Mouse (Mus musculus) hindbrain, postnatal 0 days (tissue): ENCODE measurements around the gene Mis18a. TPM values are rescaled to one million over a fixed set of nuclear protein-coding genes. Genes with fewer than 3 reads are reported as not detected.
A peak's percentile ranks its signal among the peaks of the same experiment; 100 is the strongest.

Source experiments
- ATAC-seq: fragments of 200-750 bp; cut with Nextera tagmentation; 2 replicates; pipeline ENCODE4 v1.8.0; 2017; ENCODE audit warnings: mild to moderate bottlenecking, moderate TSS enrichment, moderate library complexity
- DNase-seq: peaks from one replicate; pipeline ENCODE4 v3.0.0-alpha.2; 2015; ENCODE audit warnings: low spot score
- H3K27ac ChIP-seq: fragments of 300-500 bp; sonication (generic); 2 replicates; pipeline ENCODE4 v1.5.1; 2014; ENCODE audit warnings: mild to moderate bottlenecking
- H3K27me3 ChIP-seq: fragments of 300-500 bp; sonication (generic); 2 replicates; pipeline ENCODE4 v1.6.1; 2014; ENCODE audit warnings: low read length, mixed read lengths; ENCODE audit not compliant: insufficient read depth
- H3K36me3 ChIP-seq: fragments of 300-500 bp; sonication (generic); 2 replicates; pipeline ENCODE4 v1.6.1; 2014; ENCODE audit warnings: low read length, mixed read lengths; ENCODE audit not compliant: insufficient read depth
- H3K4me1 ChIP-seq: fragments of 300-500 bp; sonication (generic); 2 replicates; pipeline ENCODE4 v1.6.1; 2014; ENCODE audit warnings: antibody characterized with exemption, low read length, mixed read lengths; ENCODE audit not compliant: insufficient read depth
- H3K4me2 ChIP-seq: fragments of 300-500 bp; sonication (generic); 2 replicates; pipeline ENCODE4 v1.6.1; 2014; ENCODE audit warnings: low read depth, mild to moderate bottlenecking, low read length, moderate library complexity, mixed read lengths
- H3K4me3 ChIP-seq: fragments of 300-500 bp; sonication (generic); 2 replicates; pipeline ENCODE4 v1.5.1; 2014; ENCODE audit warnings: low read length
- H3K9ac ChIP-seq: fragments of 300-500 bp; sonication (generic); replicated peaks from 2 replicates; pipeline ENCODE4 v1.6.1; 2014; ENCODE audit warnings: mild to moderate bottlenecking, low read length, moderate library complexity, mixed read lengths
- H3K9me3 ChIP-seq: fragments of 300-500 bp; sonication (generic); 2 replicates; pipeline ENCODE4 v1.6.1; 2016; ENCODE audit warnings: low read length, mixed read lengths
- CTCF ChIP-seq: IDR thresholded peaks from 2 replicates; pipeline ENCODE4 v1.5.1; 2016; ENCODE audit warnings: antibody characterized with exemption, control low read depth, low read depth
- WGBS: fragments of 180-500 bp; shearing (Covaris S2); extraction: QIAGEN DNeasy Blood & Tissue Kit; methylation state at CpG from one replicate; pipeline ENCODE4 v1.1.7; 2014; 5-methylcytosine and 5-hydroxymethylcytosine counted together
- polyA plus RNA-seq: library from polyadenylated mRNA; unstranded; fragments of >200 nt; fragmentation: Nextera tagmentation; extraction: Ambion mirVana; gene quantifications from 2 replicates; pipeline ENCODE4 v1.2.1, GENCODE M21; 2015
- total RNA-seq: library from RNA; depleted of rRNA; stranded (reverse); fragments of >200 nt; gene quantifications from 2 replicates; pipeline ENCODE4 v1.2.3, GENCODE M21; 2014

Mis18a gene
- total and polyA plus RNA-seq, 2 experiments from 2014 or later, result 16.9 to 29.7 TPM

DNA sequence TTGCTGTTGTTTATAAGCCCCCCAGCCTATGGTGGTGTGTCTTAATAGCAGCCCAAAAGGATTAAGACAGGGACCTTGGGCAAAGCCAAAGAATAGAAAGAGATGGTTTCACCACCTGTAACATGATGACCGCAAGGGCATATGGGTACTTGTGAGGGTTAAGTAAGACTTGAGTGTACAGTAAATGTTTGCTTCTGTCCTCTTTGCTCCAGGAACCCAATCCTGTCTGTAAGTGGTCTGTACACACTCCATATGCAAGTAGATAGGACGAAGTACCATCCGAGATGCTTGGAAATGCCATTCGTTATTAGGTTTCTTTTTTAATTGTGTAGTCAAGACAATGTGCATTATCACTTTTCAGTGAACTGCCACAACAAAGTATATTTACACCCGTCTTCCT lies 33.6 kb downstream of the Mis18a start:
- Histone ChIP-seq H3K36me3 (no peaks in the 10 kb centered on the region), H3K4me3 (no peak overlapping the region), H3K4me1 (no peaks in the 10 kb centered on the region), H3K27ac (no peak overlapping the region), H3K9ac (no peak overlapping the region), H3K4me2 (no peak overlapping the region), H3K9me3 (no peaks in the 10 kb centered on the region), H3K27me3 (no peaks in the 10 kb centered on the region)
- WGBS, result 93% methylated on average over 5 of the region's 5 CpGs
- no peak for DNase-seq
- TF ChIP-seq CTCF, result no peak
- no peak for ATAC-seq

DNA sequence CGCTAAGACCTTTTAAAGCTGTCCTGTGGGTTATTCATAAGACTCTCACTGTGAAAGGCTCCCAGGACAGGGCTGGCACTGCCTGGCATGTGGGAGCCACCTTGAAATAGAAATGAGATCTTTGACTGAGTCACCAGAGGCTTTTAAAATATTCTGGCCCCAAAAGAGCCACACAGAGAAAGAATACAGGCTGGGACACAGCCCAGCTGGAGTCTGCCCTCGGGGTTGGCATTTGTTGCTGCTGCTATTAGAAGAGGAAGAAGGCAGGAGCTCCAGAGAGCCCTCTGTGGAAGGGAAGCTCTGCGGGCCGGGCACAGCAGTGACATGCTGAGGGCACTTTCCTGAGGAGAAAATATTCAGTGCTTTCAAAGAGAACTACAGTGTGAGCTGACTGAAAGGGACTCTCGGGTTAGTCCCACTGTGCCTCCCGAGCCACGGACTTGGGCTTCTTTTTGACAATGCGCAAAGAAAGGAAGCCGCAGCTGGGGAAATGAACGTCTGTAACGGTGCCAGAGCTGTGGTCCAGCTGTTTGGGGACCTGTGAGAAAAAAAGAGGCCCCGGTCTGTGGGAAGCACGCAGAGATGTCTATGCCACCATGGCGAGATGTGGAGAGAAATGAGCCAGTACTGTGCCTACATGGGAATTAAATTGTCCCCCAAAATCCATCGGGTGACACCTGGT lies 34.4 kb downstream of the Mis18a start:
- Histone ChIP-seq H3K4me2 (no peak overlapping the region), H3K27me3 (no peaks in the 10 kb centered on the region), H3K9me3 (no peaks in the 10 kb centered on the region), H3K4me1 (no peaks in the 10 kb centered on the region), H3K4me3 (no peak overlapping the region), H3K9ac (no peak overlapping the region), H3K27ac (peak overlapping the region; percentile 56), H3K36me3 (no peaks in the 10 kb centered on the region)
- no peak for TF ChIP-seq CTCF
- DNase-seq (peak; percentile 58), ATAC-seq (peak; percentile 77)
- 43% methylated on average over 15 of the region's 15 CpGs for WGBS

DNA sequence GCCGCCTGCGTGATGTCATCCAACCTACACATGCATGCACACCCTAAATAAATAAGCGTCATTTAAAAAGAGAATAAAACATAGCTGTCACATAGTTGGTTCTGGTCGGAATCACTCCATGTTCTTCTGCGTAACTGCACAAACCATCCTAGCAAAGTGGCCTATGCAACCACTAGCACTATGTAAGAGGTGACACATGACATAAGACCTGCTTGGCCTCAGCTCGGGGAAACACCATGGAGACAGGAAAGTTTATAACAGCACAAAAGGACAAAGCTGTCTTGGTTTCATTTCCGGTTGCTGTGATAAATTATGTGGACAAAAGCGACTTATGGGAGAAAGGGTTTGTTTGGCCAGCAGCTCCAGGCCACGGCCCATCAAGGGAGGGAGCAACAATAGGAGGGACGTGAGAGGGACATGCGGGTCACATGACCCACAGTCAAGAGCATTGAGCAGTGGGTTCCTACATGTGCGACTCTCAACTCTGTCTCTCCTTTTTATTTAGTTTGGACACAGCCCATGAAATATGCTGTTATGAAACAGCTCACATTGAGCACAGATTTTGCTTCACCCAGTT lies 39.4 kb downstream of the Mis18a start:
- ATAC-seq, result no peak
- H3K4me3 ChIP-seq, result no peak overlapping the region
- no peak overlapping the region for H3K4me2 ChIP-seq
- no peaks in the 10 kb centered on the region for H3K9me3 ChIP-seq
- TF ChIP-seq CTCF, result no peak
- no peaks in the 10 kb centered on the region for H3K36me3 ChIP-seq
- no peaks in the 10 kb centered on the region for H3K4me1 ChIP-seq
- DNase-seq, result no peak
- no peak overlapping the region for H3K27ac ChIP-seq
- WGBS, result 75% methylated on average over 12 of the region's 12 CpGs
- no peak overlapping the region for H3K9ac ChIP-seq
- no peaks in the 10 kb centered on the region for H3K27me3 ChIP-seq

DNA sequence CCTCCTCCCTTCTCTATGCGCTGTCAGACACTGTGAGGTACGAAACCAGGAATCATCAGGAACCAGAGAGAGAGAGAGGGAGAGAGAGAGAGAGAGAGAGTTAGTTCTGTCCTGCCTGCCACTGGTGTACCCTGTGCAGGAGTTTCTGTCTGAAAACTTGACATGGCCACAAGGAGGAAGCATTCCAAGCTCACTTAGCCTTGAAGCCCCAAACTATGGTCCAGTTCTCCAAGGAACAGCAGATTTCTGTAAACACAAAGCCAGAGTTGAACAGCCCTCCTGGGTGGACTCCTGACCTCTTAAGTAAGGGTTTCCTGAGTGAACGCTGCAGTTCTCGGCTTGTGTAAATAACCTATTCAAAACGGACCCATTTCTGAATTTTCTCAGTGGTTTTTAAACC lies 40.2 kb downstream of the Mis18a start:
- no peaks in the 10 kb centered on the region for H3K9me3 ChIP-seq
- no peak overlapping the region for H3K9ac ChIP-seq
- ATAC-seq (no peak), DNase-seq (no peak)
- no peaks in the 10 kb centered on the region for H3K36me3 ChIP-seq
- H3K27ac ChIP-seq, result no peak overlapping the region
- peak; percentile 31 for TF ChIP-seq CTCF
- WGBS, result 61% methylated on average over 5 of the region's 5 CpGs
- no peaks in the 10 kb centered on the region for H3K27me3 ChIP-seq
- H3K4me2 ChIP-seq, result no peak overlapping the region
- no peaks in the 10 kb centered on the region for H3K4me1 ChIP-seq
- no peak overlapping the region for H3K4me3 ChIP-seq

DNA sequence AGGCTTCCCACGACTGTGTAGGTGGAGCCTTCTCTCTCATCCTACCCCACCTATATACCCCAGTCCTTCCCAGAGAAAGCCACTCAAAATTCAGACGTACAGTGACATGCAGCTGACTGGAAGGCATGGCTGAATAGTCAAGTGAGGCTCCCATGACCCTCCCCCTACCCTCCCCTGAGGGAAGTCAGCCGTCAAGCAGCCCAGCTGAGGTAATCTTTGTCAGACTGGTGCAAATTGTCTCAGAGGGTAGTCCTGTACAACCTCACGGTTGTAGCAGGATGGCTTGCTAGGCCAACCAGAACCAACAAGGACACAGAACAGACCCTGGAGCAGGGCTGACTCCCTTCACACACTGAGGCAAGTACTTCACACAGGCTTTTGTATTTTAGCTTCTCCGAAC lies 43.1 kb downstream of the Mis18a start:
- no peak for TF ChIP-seq CTCF
- no peak overlapping the region for H3K27ac ChIP-seq
- 58% methylated on average over 5 of the region's 5 CpGs for WGBS
- H3K4me2 ChIP-seq, result no peak overlapping the region
- no peak overlapping the region for H3K9ac ChIP-seq
- no peaks in the 10 kb centered on the region for H3K27me3 ChIP-seq
- H3K4me3 ChIP-seq, result no peak overlapping the region
- no peaks in the 10 kb centered on the region for H3K36me3 ChIP-seq
- ATAC-seq (no peak), DNase-seq (no peak)
- H3K4me1 ChIP-seq, result no peaks in the 10 kb centered on the region
- no peaks in the 10 kb centered on the region for H3K9me3 ChIP-seq

DNA sequence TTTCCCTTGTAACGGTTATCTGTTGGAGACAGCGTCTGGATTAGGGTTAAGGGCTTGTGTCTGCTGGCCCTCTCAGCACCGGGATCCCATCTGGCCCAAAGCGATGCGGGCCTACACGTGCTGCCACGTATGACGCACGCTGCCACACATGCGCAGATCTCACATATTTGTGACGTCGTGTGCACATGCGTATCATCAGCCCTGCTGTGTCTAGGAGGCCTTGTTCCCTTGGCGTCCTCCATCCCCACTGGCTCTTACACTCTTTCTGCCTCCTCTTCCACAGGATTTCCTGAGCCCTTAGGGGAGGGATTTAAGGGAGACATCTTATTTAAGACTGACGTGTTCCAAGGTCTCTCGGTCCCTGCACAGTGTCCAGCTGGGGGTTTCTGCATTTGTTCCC lies 47.2 kb downstream of the Mis18a start:
- Histone ChIP-seq H3K4me1 (no peaks in the 10 kb centered on the region), H3K9ac (no peak overlapping the region), H3K36me3 (no peaks in the 10 kb centered on the region), H3K27me3 (no peaks in the 10 kb centered on the region), H3K27ac (no peak overlapping the region), H3K9me3 (no peaks in the 10 kb centered on the region), H3K4me3 (no peak overlapping the region), H3K4me2 (no peak overlapping the region)
- DNase-seq (no peak), ATAC-seq (no peak)
- no peak for TF ChIP-seq CTCF
- WGBS, result 90% methylated on average over 16 of the region's 16 CpGs

DNA sequence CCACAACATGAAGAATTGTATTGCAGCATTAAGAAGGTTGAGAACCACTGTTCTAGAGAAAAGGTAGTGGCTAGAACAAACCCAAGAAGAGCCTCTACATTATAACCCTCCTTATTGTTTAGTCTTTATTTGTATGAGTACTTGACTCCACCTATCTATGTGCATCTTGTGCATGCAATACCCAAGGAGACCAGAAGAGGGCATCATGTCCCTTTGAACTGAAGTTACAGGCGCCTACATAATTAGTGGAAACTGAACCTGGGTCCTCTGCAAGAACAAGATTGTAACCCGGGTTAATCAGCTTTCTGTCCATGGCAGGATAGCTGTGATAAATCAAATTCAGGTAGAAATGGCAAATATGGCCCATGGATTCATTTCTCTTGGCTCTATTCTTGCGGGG lies 48.4 kb downstream of the Mis18a start:
- Histone ChIP-seq H3K4me2 (no peak overlapping the region), H3K9ac (no peak overlapping the region), H3K27ac (no peak overlapping the region), H3K27me3 (no peaks in the 10 kb centered on the region), H3K4me3 (no peak overlapping the region), H3K4me1 (no peaks in the 10 kb centered on the region), H3K36me3 (no peaks in the 10 kb centered on the region), H3K9me3 (no peaks in the 10 kb centered on the region)
- TF ChIP-seq CTCF, result peak; percentile 39
- WGBS, result 91% methylated on average over 3 of the region's 3 CpGs
- DNase-seq, result no peak
- no peak for ATAC-seq
